Mouse (Mus musculus): ENCODE data around the gene Gm11213. TPM values are rescaled to one million over a fixed set of nuclear protein-coding genes. Genes with fewer than 3 reads are reported as not detected.

Gm11213 gene
- polyA plus RNA-seq, 1 experiment from 2014 or later = not detected

DNA sequence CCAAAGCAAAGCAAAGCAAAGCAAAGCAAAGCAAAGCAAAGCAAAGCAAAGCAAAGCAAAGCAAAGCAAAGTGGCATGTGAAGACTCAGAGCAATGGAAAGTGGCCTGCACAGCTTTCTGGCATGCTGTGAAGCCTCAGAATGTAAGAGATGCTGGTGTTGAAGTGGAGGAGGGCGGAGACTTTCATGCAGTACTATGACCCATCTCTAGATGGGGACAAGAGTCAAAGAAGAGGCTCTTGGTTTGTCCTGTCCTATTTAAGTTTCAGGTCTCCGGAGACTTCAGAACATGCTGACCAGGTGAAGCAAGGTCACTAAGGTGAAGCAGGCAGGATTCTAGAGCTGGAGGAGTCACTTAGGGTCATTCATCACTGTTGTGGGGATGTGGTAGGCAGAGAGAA is 16.8 kb upstream of the Gm11213 start:
- H3K4me2 ChIP-seq = no peak overlapping the region
- 71% methylated on average over 2 of the region's 2 CpGs for WGBS
- no peak overlapping the region for H3K9ac ChIP-seq (ENCODE audit: low read depth, low read length)
- H3K4me1 ChIP-seq (replicated peaks; ENCODE audit: control insufficient read depth, insufficient read depth, low read length) = no peaks in the 10 kb centered on the region
- no peak overlapping the region for H3K27ac ChIP-seq (ENCODE audit: low read depth, low read length)
- H3K36me3 ChIP-seq (ENCODE audit: control insufficient read depth, insufficient read depth, low read length) = no peaks in the 10 kb centered on the region
- ATAC-seq (replicated peaks; ENCODE audit: low FRiP score) (no peak), DNase-seq (ENCODE audit: low spot score) (no peak)
- H3K27me3 ChIP-seq (replicated peaks; ENCODE audit: control insufficient read depth, insufficient read depth, low read length) = no peaks in the 10 kb centered on the region
- no peak overlapping the region for H3K4me3 ChIP-seq (ENCODE audit: low read depth, low read length)
- no peaks in the 10 kb centered on the region for H3K9me3 ChIP-seq (ENCODE audit: control insufficient read depth, low read length)

DNA sequence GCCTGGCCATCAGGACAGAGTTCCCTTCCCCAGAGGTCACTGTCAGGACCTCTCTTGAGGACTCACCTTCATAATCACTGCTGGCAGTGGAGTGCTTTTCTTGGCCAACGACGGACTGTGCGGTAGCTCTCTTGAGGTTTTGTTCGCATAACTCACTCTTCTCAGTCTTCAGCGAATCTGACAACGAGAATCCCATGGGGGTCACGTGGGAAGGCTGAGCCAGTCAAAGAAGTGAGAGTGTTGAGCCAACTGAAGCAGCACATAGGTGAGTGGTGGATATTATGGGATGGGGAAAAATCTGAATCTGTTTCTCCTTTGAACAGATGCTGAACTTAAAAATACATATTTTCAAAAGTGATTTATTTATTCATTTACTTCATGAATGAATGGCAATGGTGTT is 3.3 kb upstream of the Gm11213 start:
- no peaks in the 10 kb centered on the region for H3K27me3 ChIP-seq (replicated peaks; ENCODE audit: control insufficient read depth, insufficient read depth, low read length)
- no peaks in the 10 kb centered on the region for H3K36me3 ChIP-seq (ENCODE audit: control insufficient read depth, insufficient read depth, low read length)
- no peak overlapping the region for H3K9ac ChIP-seq (ENCODE audit: low read depth, low read length)
- H3K27ac ChIP-seq (ENCODE audit: low read depth, low read length) = no peak overlapping the region
- DNase-seq (ENCODE audit: low spot score) (no peak), ATAC-seq (replicated peaks; ENCODE audit: low FRiP score) (no peak)
- H3K4me3 ChIP-seq (ENCODE audit: low read depth, low read length) = no peak overlapping the region
- H3K9me3 ChIP-seq (ENCODE audit: control insufficient read depth, low read length) = no peaks in the 10 kb centered on the region
- 82% methylated on average over 7 of the region's 7 CpGs for WGBS
- H3K4me2 ChIP-seq = no peak overlapping the region
- no peaks in the 10 kb centered on the region for H3K4me1 ChIP-seq (replicated peaks; ENCODE audit: control insufficient read depth, insufficient read depth, low read length)

DNA sequence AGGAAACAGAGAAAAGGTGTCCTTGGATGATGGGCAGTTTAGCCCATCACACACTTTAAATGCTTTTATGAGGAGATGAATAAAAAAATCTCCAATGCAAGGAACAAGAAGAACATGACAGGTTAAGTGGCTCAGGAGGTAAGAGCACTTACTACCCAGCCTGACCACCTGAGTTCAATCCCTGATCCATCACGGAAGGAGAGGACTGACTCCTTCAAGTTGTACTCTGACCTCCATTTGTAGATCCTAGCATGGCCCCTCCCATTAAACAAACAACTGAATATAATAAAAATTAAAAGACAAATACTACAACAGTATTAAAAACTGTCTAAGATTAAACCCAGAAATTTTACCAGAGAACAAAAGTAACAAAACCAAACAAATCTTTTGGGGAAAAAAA is 907 bp upstream of the Gm11213 start:
- no peak overlapping the region for H3K4me2 ChIP-seq
- 67% methylated on average over 1 of the region's 1 CpGs for WGBS
- DNase-seq (ENCODE audit: low spot score) = no peak
- no peaks in the 10 kb centered on the region for H3K36me3 ChIP-seq (ENCODE audit: control insufficient read depth, insufficient read depth, low read length)
- no peaks in the 10 kb centered on the region for H3K4me1 ChIP-seq (replicated peaks; ENCODE audit: control insufficient read depth, insufficient read depth, low read length)
- no peak overlapping the region for H3K4me3 ChIP-seq (ENCODE audit: low read depth, low read length)
- no peak for ATAC-seq (replicated peaks; ENCODE audit: low FRiP score)
- H3K9ac ChIP-seq (ENCODE audit: low read depth, low read length) = no peak overlapping the region
- no peaks in the 10 kb centered on the region for H3K9me3 ChIP-seq (ENCODE audit: control insufficient read depth, low read length)
- H3K27ac ChIP-seq (ENCODE audit: low read depth, low read length) = no peak overlapping the region
- H3K27me3 ChIP-seq (replicated peaks; ENCODE audit: control insufficient read depth, insufficient read depth, low read length) = no peaks in the 10 kb centered on the region

DNA sequence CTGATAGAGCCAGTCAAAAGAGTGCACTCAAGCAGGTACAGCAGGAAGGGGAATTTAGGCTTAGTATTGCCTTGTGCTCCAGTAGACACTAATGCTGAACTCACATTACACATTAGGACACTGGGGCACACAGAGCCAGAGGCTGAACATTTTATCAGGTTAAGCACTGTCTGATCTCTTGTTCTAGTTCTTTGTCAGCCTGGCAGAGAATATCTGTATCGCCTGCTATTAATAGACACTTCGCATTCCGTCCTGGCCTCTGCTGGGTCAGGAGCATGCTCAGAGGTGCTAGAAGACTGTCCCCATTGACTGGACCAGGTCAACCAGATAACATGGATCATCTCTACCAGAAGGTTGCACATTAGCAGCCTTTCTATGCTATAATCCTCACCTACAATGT is 484 bp upstream of the Gm11213 start:
- H3K36me3 ChIP-seq (ENCODE audit: control insufficient read depth, insufficient read depth, low read length) = no peaks in the 10 kb centered on the region
- ATAC-seq (replicated peaks; ENCODE audit: low FRiP score) (no peak), DNase-seq (ENCODE audit: low spot score) (no peak)
- no peak overlapping the region for H3K9ac ChIP-seq (ENCODE audit: low read depth, low read length)
- H3K9me3 ChIP-seq (ENCODE audit: control insufficient read depth, low read length) = no peaks in the 10 kb centered on the region
- H3K4me3 ChIP-seq (ENCODE audit: low read depth, low read length) = no peak overlapping the region
- H3K4me1 ChIP-seq (replicated peaks; ENCODE audit: control insufficient read depth, insufficient read depth, low read length) = no peaks in the 10 kb centered on the region
- no peak overlapping the region for H3K4me2 ChIP-seq
- H3K27me3 ChIP-seq (replicated peaks; ENCODE audit: control insufficient read depth, insufficient read depth, low read length) = no peaks in the 10 kb centered on the region
- WGBS = 89% methylated on average over 3 of the region's 3 CpGs
- no peak overlapping the region for H3K27ac ChIP-seq (ENCODE audit: low read depth, low read length)

DNA sequence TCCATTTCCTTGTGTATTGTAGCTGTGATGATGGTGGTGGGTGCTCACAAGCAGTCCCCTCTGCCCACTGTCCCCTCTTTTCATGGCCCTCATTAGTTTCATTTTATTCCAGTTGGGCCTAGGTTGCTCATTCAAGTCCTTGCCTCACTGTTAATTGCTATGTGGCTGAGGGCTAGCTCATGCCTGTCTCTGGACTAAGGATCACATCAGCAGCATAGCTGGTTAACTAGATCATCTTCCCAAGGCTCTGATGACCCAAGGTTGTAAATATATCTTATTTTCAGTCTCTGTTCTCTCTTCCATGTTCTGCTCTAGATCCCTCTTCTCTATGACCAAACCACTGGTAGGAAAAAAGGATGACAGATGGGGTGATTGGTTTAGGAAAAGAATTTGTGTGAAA is 3.8 kb downstream of the Gm11213 start:
- H3K9ac ChIP-seq (ENCODE audit: low read depth, low read length) = no peak overlapping the region
- no peaks in the 10 kb centered on the region for H3K9me3 ChIP-seq (ENCODE audit: control insufficient read depth, low read length)
- no peaks in the 10 kb centered on the region for H3K4me1 ChIP-seq (replicated peaks; ENCODE audit: control insufficient read depth, insufficient read depth, low read length)
- ATAC-seq (replicated peaks; ENCODE audit: low FRiP score) (no peak), DNase-seq (ENCODE audit: low spot score) (no peak)
- no peaks in the 10 kb centered on the region for H3K27me3 ChIP-seq (replicated peaks; ENCODE audit: control insufficient read depth, insufficient read depth, low read length)
- no peaks in the 10 kb centered on the region for H3K36me3 ChIP-seq (ENCODE audit: control insufficient read depth, insufficient read depth, low read length)
- no peak overlapping the region for H3K4me2 ChIP-seq
- no peak overlapping the region for H3K4me3 ChIP-seq (ENCODE audit: low read depth, low read length)
- no peak overlapping the region for H3K27ac ChIP-seq (ENCODE audit: low read depth, low read length)

DNA sequence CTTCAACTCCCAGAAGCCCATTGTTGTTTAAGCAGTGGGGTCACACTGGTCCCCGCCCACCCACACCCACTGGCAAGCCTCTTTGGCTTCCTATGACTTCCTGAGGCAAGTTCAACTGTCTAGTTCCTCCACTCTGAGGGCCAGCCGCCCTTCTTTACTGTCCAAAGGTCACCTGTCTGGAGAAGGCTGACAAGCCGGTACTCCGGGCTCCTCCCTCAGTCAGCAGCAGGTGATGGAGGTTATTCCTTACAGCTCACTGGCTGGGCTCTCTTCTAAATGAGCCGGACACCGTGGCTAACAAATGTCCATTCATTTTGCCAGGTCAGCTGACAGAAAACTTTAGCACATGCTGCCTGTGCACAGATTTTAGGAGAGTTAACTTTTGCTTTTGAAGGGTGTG is 4.3 kb downstream of the Gm11213 start:
- WGBS = 79% methylated on average over 6 of the region's 6 CpGs
- no peak overlapping the region for H3K4me3 ChIP-seq (ENCODE audit: low read depth, low read length)
- DNase-seq (ENCODE audit: low spot score) = no peak
- H3K9ac ChIP-seq (ENCODE audit: low read depth, low read length) = no peak overlapping the region
- H3K27me3 ChIP-seq (replicated peaks; ENCODE audit: control insufficient read depth, insufficient read depth, low read length) = no peaks in the 10 kb centered on the region
- no peak overlapping the region for H3K27ac ChIP-seq (ENCODE audit: low read depth, low read length)
- no peak overlapping the region for H3K4me2 ChIP-seq
- no peaks in the 10 kb centered on the region for H3K36me3 ChIP-seq (ENCODE audit: control insufficient read depth, insufficient read depth, low read length)
- no peak for ATAC-seq (replicated peaks; ENCODE audit: low FRiP score)
- no peaks in the 10 kb centered on the region for H3K9me3 ChIP-seq (ENCODE audit: control insufficient read depth, low read length)
- H3K4me1 ChIP-seq (replicated peaks; ENCODE audit: control insufficient read depth, insufficient read depth, low read length) = no peaks in the 10 kb centered on the region

DNA sequence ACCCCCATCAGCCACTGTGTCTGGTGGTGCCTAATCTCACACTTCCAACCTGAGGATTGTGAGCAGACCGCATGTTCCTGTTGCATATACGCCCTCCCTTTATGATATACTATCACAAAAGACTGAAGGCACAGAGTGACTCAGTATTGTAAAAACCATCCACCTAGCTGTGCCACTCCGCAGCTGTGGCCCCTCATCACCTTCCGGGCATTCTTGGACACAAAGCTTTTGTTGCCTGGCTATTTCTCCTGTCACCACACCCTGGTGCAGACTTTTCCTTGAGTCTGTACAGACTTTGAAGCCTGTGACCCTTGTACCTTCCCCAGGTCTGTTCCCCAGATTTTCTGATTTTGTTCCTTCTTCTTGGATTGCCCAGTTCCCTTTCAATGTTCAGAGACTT is 9.1 kb downstream of the Gm11213 start:
- Histone ChIP-seq H3K4me2 (no peak overlapping the region), H3K4me1 (replicated peaks; ENCODE audit: control insufficient read depth, insufficient read depth, low read length) (no peaks in the 10 kb centered on the region; the same call in 1 of the 2 replicates), H3K9ac (ENCODE audit: low read depth, low read length) (no peak overlapping the region), H3K4me3 (ENCODE audit: low read depth, low read length) (no peak overlapping the region), H3K36me3 (ENCODE audit: control insufficient read depth, insufficient read depth, low read length) (no peaks in the 10 kb centered on the region), H3K9me3 (ENCODE audit: control insufficient read depth, low read length) (no peaks in the 10 kb centered on the region), H3K27me3 (replicated peaks; ENCODE audit: control insufficient read depth, insufficient read depth, low read length) (no peaks in the 10 kb centered on the region), H3K27ac (ENCODE audit: low read depth, low read length) (no peak overlapping the region)
- 88% methylated on average over 4 of the region's 4 CpGs for WGBS
- ATAC-seq (replicated peaks; ENCODE audit: low FRiP score) (no peak), DNase-seq (ENCODE audit: low spot score) (no peak)

DNA sequence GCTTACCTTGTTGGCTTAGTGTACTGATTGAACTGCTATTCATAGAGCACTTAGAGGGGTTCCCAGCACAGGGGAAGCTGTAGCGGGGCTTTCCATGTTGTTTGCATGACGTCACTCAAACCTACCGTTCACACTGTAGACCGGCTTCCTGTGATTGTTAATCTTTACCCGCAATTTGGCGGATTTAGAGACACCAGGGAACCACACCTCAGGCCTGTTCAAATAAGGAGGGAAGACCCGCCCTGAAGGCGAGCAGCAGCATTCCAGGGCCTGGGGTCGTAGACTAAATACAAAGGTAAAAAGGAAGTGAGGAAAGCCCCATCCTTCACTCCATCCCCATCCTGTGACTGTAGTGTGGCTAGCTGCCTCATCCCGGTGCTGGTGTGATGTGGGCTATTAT is 9.8 kb downstream of the Gm11213 start:
- no peak overlapping the region for H3K27ac ChIP-seq (ENCODE audit: low read depth, low read length)
- H3K27me3 ChIP-seq (replicated peaks; ENCODE audit: control insufficient read depth, insufficient read depth, low read length) = no peaks in the 10 kb centered on the region
- H3K36me3 ChIP-seq (ENCODE audit: control insufficient read depth, insufficient read depth, low read length) = no peaks in the 10 kb centered on the region
- H3K4me2 ChIP-seq = no peak overlapping the region
- no peaks in the 10 kb centered on the region for H3K9me3 ChIP-seq (ENCODE audit: control insufficient read depth, low read length)
- DNase-seq (ENCODE audit: low spot score) = no peak
- H3K4me1 ChIP-seq (replicated peaks; ENCODE audit: control insufficient read depth, insufficient read depth, low read length) = no peaks in the 10 kb centered on the region; the same call in 1 of the 2 replicates
- H3K4me3 ChIP-seq (ENCODE audit: low read depth, low read length) = no peak overlapping the region
- ATAC-seq (replicated peaks; ENCODE audit: low FRiP score) = no peak
- 52% methylated on average over 10 of the region's 10 CpGs for WGBS
- H3K9ac ChIP-seq (ENCODE audit: low read depth, low read length) = no peak overlapping the region

DNA sequence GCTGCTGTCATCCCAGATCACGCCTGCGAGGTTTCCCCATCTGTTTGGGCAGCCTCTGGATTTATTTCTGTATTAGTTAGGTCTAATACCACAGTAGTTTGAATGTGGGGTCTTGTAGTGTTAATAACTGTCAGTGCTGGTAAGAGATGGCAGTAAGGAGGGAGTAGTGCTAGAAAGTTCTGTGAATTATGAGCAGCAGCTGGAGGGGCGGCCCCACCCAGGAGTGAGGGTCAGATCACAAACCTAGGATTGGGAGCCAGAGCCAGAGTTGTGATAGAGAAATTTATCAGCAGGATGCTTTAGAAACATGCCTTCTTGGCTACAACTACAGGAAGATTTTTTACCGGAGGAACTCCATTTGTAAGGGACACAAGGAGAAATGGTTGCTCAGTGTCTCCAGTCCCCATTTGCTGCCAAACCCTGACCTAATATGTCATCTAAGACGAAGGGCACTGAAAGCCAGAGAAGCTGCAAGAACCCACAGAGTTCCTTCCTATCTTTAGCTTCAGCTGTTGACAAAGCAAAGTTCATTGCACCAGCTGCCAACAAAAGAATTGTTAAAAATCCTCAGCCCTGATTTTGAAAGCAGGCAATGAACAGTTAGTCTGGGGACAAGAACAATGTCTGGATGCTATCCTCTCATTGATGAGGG is 10.5 kb downstream of the Gm11213 start:
- Histone ChIP-seq H3K27ac (ENCODE audit: low read depth, low read length) (no peak overlapping the region), H3K4me2 (no peak overlapping the region), H3K9me3 (ENCODE audit: control insufficient read depth, low read length) (no peaks in the 10 kb centered on the region), H3K36me3 (ENCODE audit: control insufficient read depth, insufficient read depth, low read length) (no peaks in the 10 kb centered on the region), H3K4me1 (replicated peaks; ENCODE audit: control insufficient read depth, insufficient read depth, low read length) (no peaks in the 10 kb centered on the region; the same call in 1 of the 2 replicates), H3K9ac (ENCODE audit: low read depth, low read length) (no peak overlapping the region), H3K27me3 (replicated peaks; ENCODE audit: control insufficient read depth, insufficient read depth, low read length) (no peaks in the 10 kb centered on the region), H3K4me3 (ENCODE audit: low read depth, low read length) (no peak overlapping the region)
- DNase-seq (ENCODE audit: low spot score) (no peak), ATAC-seq (replicated peaks; ENCODE audit: low FRiP score) (no peak)
- whole genome bisulfite sequencing = 61% methylated on average over 5 of the region's 5 CpGs

Data from liver, embryonic 11.5 days (tissue).